Mouse (Mus musculus) cerebellum, adult 2 months (tissue): Measurements from ENCODE around the gene Ankrd11.

ENCODE experiments used
- CTCF ChIP-seq: fragments of 200-500 bp; IDR thresholded peaks from 2 replicates; pipeline ENCODE4 v1.5.1; 2011; ENCODE audit warnings: low read depth, mild to moderate bottlenecking, control low read depth, low read length, moderate library complexity, borderline replicate concordance; ENCODE audit not compliant: insufficient read depth
- POLR2A ChIP-seq: fragments of 200-500 bp; IDR thresholded peaks from 2 replicates; pipeline ENCODE4 v1.6.1; 2011; ENCODE audit warnings: low read length, control low read depth, borderline replicate concordance; ENCODE audit not compliant: insufficient read depth

- TF ChIP-seq CTCF, result no peak
- TF ChIP-seq POLR2A, result no peak
Measured at GRCm38 (mm10) chr8:122918438-122919107, 123.5 kb downstream of the Ankrd11 start.
